Comparison of ENCODE assay signal across 8 mouse cellular contexts in the genomic region with DNA sequence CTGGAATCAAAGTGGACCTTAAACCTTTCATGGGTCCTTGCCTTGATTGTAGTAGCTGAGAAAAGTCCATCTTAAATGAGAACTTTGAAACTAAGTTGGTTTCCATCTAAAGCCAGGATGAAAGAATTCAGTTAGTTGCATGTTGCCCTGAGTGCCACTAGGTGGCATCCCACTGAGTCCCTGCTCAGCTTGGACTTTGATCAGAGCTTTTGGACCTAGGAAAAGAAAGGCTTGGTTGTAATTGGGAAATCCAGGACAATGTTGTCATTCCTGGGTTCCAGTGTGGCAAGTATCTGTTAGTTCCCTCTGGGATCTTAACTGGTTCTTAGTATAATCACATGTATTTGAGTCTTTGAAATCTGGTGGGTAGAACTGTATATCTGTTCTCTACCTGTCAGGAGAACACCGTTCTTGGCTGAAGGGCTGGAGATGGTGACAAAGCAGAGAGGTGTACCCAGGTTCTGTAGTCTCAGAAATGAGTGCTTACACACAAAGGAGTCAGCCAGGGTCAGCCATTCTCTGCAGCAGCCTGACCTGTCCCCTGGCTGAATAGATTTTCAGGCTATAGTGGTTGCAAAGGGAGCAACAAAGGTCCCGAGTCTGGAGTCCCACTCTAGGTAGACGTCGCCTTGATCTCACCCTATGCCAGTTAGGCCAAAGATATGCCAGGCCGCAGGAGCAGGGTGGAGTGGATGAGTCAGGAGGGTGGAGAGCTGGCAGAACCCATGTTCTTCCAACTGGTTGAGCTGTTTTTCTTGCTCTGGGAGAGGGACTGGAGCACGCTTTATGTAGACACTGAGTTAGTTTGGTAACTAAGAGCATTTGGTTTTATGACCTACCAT. TPM values are rescaled to one million over a fixed set of nuclear protein-coding genes. Genes with fewer than 3 reads are reported as not detected.
DNase-seq lines count a peak whose midpoint lies in the region; ATAC-seq lines count a peak whose summit lies in the region.
"Had no signal": no experiment of that assay in that cellular context is flagged by ENCODE, and none has a peak within 500 bp of the region (broad histone marks: within the 10 kb centered on the region; RNA-seq: fewer than 3 reads in every experiment).

No protein-coding gene starts in this region.

- peak; percentile 58 for DNase-seq in midbrain, embryonic 14.5 days
- DNase-seq in ZHBTc4 (ENCODE audit: low read depth, low spot score): peak; percentile 44
- DNase-seq in fibroblast of lung, adult 2 months (ENCODE audit: low read depth): peak; percentile 56
- no peak for DNase-seq in natural killer cell, adult 2 months (ENCODE audit: low spot score in 2 of 2)
- DNase-seq in cerebellum, adult 11-12 months: no peak

- H3K27ac ChIP-seq in midbrain, embryonic 14.5 days (replicated peaks; ENCODE audit: low read depth, low read length): no peak overlapping the region
- no peak overlapping the region for H3K27ac ChIP-seq in midbrain, embryonic 16.5 days (ENCODE audit: low read length)
- H3K27ac ChIP-seq in liver, embryonic 16.5 days (ENCODE audit: low read length): peak overlapping the region; percentile 79
- H3K27ac ChIP-seq: midbrain, embryonic 12.5 days had no signal

- 96% methylated on average over 6 of the region's 6 CpGs for WGBS in midbrain, embryonic 14.5 days
- 96% methylated on average over 6 of the region's 6 CpGs for WGBS in midbrain, embryonic 16.5 days
- WGBS in liver, embryonic 16.5 days (ENCODE audit: insufficient replicate concordance): 60% methylated on average over 6 of the region's 6 CpGs

- H3K4me2 ChIP-seq in midbrain, embryonic 14.5 days (ENCODE audit: low read length): no peak overlapping the region
- no peak overlapping the region for H3K4me2 ChIP-seq in midbrain, embryonic 16.5 days (ENCODE audit: low read length)
- peak overlapping the region; percentile 7 for H3K4me2 ChIP-seq in liver, embryonic 16.5 days (ENCODE audit: low read depth, low read length)
- H3K4me2 ChIP-seq: midbrain, embryonic 12.5 days had no signal

- H3K9ac ChIP-seq in midbrain, embryonic 14.5 days (replicated peaks; ENCODE audit: low read length): no peak overlapping the region
- no peak overlapping the region for H3K9ac ChIP-seq in midbrain, embryonic 16.5 days (ENCODE audit: low read depth, low read length)
- H3K9ac ChIP-seq in liver, embryonic 16.5 days (ENCODE audit: low read depth, low read length): no peak overlapping the region
- H3K9ac ChIP-seq: midbrain, embryonic 12.5 days had no signal

- no peak overlapping the region for H3K4me3 ChIP-seq in midbrain, embryonic 14.5 days (replicated peaks; ENCODE audit: low read depth, low read length)
- H3K4me3 ChIP-seq in midbrain, embryonic 16.5 days (ENCODE audit: low read depth, low read length): no peak overlapping the region
- H3K4me3 ChIP-seq in liver, embryonic 16.5 days (ENCODE audit: low read depth, low read length): no peak overlapping the region
- H3K4me3 ChIP-seq: midbrain, embryonic 12.5 days had no signal

- no peak for ATAC-seq in midbrain, embryonic 14.5 days (ENCODE audit: low FRiP score, low TSS enrichment)
- ATAC-seq in midbrain, embryonic 16.5 days: no peak
- peak; percentile 86 for ATAC-seq in liver, embryonic 16.5 days (ENCODE audit: low read depth)

- no peaks in the 10 kb centered on the region for H3K9me3 ChIP-seq in midbrain, embryonic 14.5 days (ENCODE audit: control insufficient read depth, low read length)
- H3K9me3 ChIP-seq in midbrain, embryonic 16.5 days (replicated peaks; ENCODE audit: control insufficient read depth, low read length, poor library complexity, severe bottlenecking): no peaks in the 10 kb centered on the region
- no peaks in the 10 kb centered on the region for H3K9me3 ChIP-seq in liver, embryonic 16.5 days (replicated peaks; ENCODE audit: control insufficient read depth, low read length)
- H3K9me3 ChIP-seq: midbrain, embryonic 12.5 days had no signal

- H3K36me3 ChIP-seq in midbrain, embryonic 14.5 days (ENCODE audit: control insufficient read depth, insufficient read depth, low read length): peaks cover 78% of the 10 kb centered on the region
- H3K36me3 ChIP-seq in midbrain, embryonic 16.5 days (ENCODE audit: control insufficient read depth, insufficient read depth, low read length): peaks cover 31% of the 10 kb centered on the region
- H3K36me3 ChIP-seq in liver, embryonic 16.5 days (ENCODE audit: control insufficient read depth, insufficient read depth): peaks cover 15% of the 10 kb centered on the region

- no peaks in the 10 kb centered on the region for H3K4me1 ChIP-seq in midbrain, embryonic 14.5 days (ENCODE audit: control insufficient read depth, insufficient read depth, low read length)
- no peaks in the 10 kb centered on the region for H3K4me1 ChIP-seq in midbrain, embryonic 16.5 days (ENCODE audit: control insufficient read depth, insufficient read depth, low read length)
- H3K4me1 ChIP-seq in liver, embryonic 16.5 days (ENCODE audit: control insufficient read depth, low read depth, low read length): peaks cover 11% of the 10 kb centered on the region
- H3K4me1 ChIP-seq: midbrain, embryonic 12.5 days had no signal

- H3K27me3 ChIP-seq in midbrain, embryonic 14.5 days (ENCODE audit: control insufficient read depth, insufficient read depth, low read length): no peaks in the 10 kb centered on the region
- no peaks in the 10 kb centered on the region for H3K27me3 ChIP-seq in midbrain, embryonic 16.5 days (ENCODE audit: control insufficient read depth, insufficient read depth, low read depth, low read length)
- no peaks in the 10 kb centered on the region for H3K27me3 ChIP-seq in liver, embryonic 16.5 days (ENCODE audit: control insufficient read depth, insufficient read depth, low read depth, low read length)
- H3K27me3 ChIP-seq: midbrain, embryonic 12.5 days had no signal

RNA-seq across cellular contexts. Expression of gene Exosc7, which starts 10.8 kb away (rescaled TPM):
- 80.6 and 81.4 TPM in 2 replicates for polyA plus RNA-seq in midbrain, embryonic 14.5 days (2014; fragmentation: Nextera tagmentation; extraction: Ambion mirVana)
- 71.4 and 73.1 TPM in 2 replicates for polyA plus RNA-seq in midbrain, embryonic 16.5 days (2015; fragmentation: Nextera tagmentation; extraction: Ambion mirVana)
- 63.6 and 67.5 TPM in 2 replicates for polyA plus RNA-seq in liver, embryonic 16.5 days (2015; fragmentation: Nextera tagmentation; extraction: Ambion mirVana)

RNA-seq across cellular contexts. Expression of gene Zdhhc3, which starts 10.8 kb away (rescaled TPM):
- 63.3 and 64.8 TPM in 2 replicates for polyA plus RNA-seq in midbrain, embryonic 14.5 days (2014; fragmentation: Nextera tagmentation; extraction: Ambion mirVana)
- 83.8 and 84.9 TPM in 2 replicates for polyA plus RNA-seq in midbrain, embryonic 16.5 days (2015; fragmentation: Nextera tagmentation; extraction: Ambion mirVana)
- polyA plus RNA-seq in liver, embryonic 16.5 days (2015; fragmentation: Nextera tagmentation; extraction: Ambion mirVana): 26.3 and 27.6 TPM in 2 replicates

RNA-seq across cellular contexts. Expression of gene Clec3b, which starts 27.0 kb away (rescaled TPM):
- 0.51 and 0.53 TPM in 2 replicates for polyA plus RNA-seq in midbrain, embryonic 14.5 days (2014; fragmentation: Nextera tagmentation; extraction: Ambion mirVana)
- polyA plus RNA-seq in midbrain, embryonic 16.5 days (2015; fragmentation: Nextera tagmentation; extraction: Ambion mirVana): 2.2 and 3.6 TPM in 2 replicates
- polyA plus RNA-seq in liver, embryonic 16.5 days (2015; fragmentation: Nextera tagmentation; extraction: Ambion mirVana): 0.20 TPM in 1 of 2 replicates, not detected in the other

Comparison
In these comparisons a context has a peak if more than half of its experiments do, and no peak if none do; other contexts are left out.
1. DNase-seq: peak in midbrain, embryonic 14.5 days (single experiment), ZHBTc4 (single experiment) and fibroblast of lung, adult 2 months (single experiment); none in natural killer cell, adult 2 months (0 of 2) and cerebellum, adult 11-12 months (single experiment).